In genomic region chr19:53430356-53430755, GRCm38 (mm10) we compare ENCODE assay signal across 10 mouse cellular contexts. TPM values are rescaled to one million over a fixed set of nuclear protein-coding genes. Genes with fewer than 3 reads are reported as not detected.
DNase-seq lines count a peak whose midpoint lies in the region; ATAC-seq lines count a peak whose summit lies in the region.
"Had no signal": no experiment of that assay in that cellular context is flagged by ENCODE, and none has a peak within 500 bp of the region (broad histone marks: within the 10 kb centered on the region; RNA-seq: fewer than 3 reads in every experiment).

No protein-coding gene starts in this region.

- no peak overlapping the region for H3K9ac ChIP-seq in liver, embryonic 11.5 days (ENCODE audit: low read depth, low read length)
- H3K9ac ChIP-seq: heart, embryonic 15.5 days had no signal

- H3K4me2 ChIP-seq in liver, embryonic 11.5 days, result no peak overlapping the region
- H3K4me2 ChIP-seq: heart, embryonic 15.5 days had no signal

- no peak overlapping the region for H3K4me3 ChIP-seq in liver, embryonic 11.5 days (ENCODE audit: low read depth, low read length)
- H3K4me3 ChIP-seq: heart, embryonic 15.5 days had no signal

- peak; percentile 80 for ATAC-seq in frontal cortex, adult (ENCODE audit: low TSS enrichment)
- no peak for ATAC-seq in liver, embryonic 11.5 days (replicated peaks; ENCODE audit: low FRiP score)

- no peaks in the 10 kb centered on the region for H3K9me3 ChIP-seq in liver, embryonic 11.5 days (ENCODE audit: control insufficient read depth, low read length)
- H3K9me3 ChIP-seq: heart, embryonic 15.5 days had no signal

- no peaks in the 10 kb centered on the region; the same call in 1 of the 2 replicates for H3K4me1 ChIP-seq in liver, embryonic 11.5 days (replicated peaks; ENCODE audit: control insufficient read depth, insufficient read depth, low read length)

- 74% methylated on average over 9 of the region's 9 CpGs for WGBS in liver, embryonic 11.5 days

- H3K36me3 ChIP-seq in liver, embryonic 11.5 days (ENCODE audit: control insufficient read depth, insufficient read depth, low read length), result no peaks in the 10 kb centered on the region
- H3K36me3 ChIP-seq: heart, embryonic 15.5 days had no signal

- H3K27me3 ChIP-seq in liver, embryonic 11.5 days (replicated peaks; ENCODE audit: control insufficient read depth, insufficient read depth, low read length), result peaks cover 9% of the 10 kb centered on the region; the same call in 1 of the 2 replicates
- H3K27me3 ChIP-seq: heart, embryonic 15.5 days had no signal

- no peak overlapping the region for H3K27ac ChIP-seq in liver, embryonic 11.5 days (ENCODE audit: low read depth, low read length)
- H3K27ac ChIP-seq: heart, embryonic 15.5 days had no signal

- DNase-seq in cerebellum, adult 8-10 months, result peak; percentile 88
- DNase-seq in layer of hippocampus, postnatal 36 days, result peak; percentile 80 to 84
- DNase-seq in right cerebral cortex, adult 2 months (ENCODE audit: low spot score in 2 of 2), result peak; percentile 74 to 82
- DNase-seq in heart, adult 9 months (ENCODE audit: low spot score in 2 of 2), result no peak
- DNase-seq in liver, embryonic 11.5 days (ENCODE audit: low spot score), result no peak
- DNase-seq in urinary bladder, postnatal 4 days (ENCODE audit: low spot score in 2 of 2), result no peak

RNA-seq across cellular contexts. Expression of gene Smndc1, which starts 40.0 kb away (rescaled TPM):
- 10 to 100 TPM; 39.6 to 40.2 TPM for total RNA-seq in layer of hippocampus, postnatal 36 days (2021)
- 53.8 and 54.2 TPM in 2 replicates for polyA plus RNA-seq in liver, embryonic 11.5 days (2014; fragmentation: Nextera tagmentation; extraction: Ambion mirVana)

RNA-seq across cellular contexts. Expression of gene Gm10197, which starts 58.8 kb away (rescaled TPM):
- not detected for total RNA-seq in layer of hippocampus, postnatal 36 days (2021)
- polyA plus RNA-seq in liver, embryonic 11.5 days (2014; fragmentation: Nextera tagmentation; extraction: Ambion mirVana), result 3.3 TPM in 1 of 2 replicates, not detected in the other
- total RNA-seq: common myeloid progenitor, adult 5-6 weeks had no signal
- polyA plus RNA-seq: heart, embryonic 15.5 days; limb, embryonic 11.5 days had no signal

Comparison
In these comparisons a context has a peak if more than half of its experiments do, and no peak if none do; other contexts are left out.
1. DNase-seq: peak in cerebellum, adult 8-10 months (single experiment), layer of hippocampus, postnatal 36 days (2 of 2) and right cerebral cortex, adult 2 months (2 of 2); none in heart, adult 9 months (0 of 2), liver, embryonic 11.5 days (single experiment) and urinary bladder, postnatal 4 days (0 of 2).